8 mouse cellular contexts compared by ENCODE assay signal in the genomic region with DNA sequence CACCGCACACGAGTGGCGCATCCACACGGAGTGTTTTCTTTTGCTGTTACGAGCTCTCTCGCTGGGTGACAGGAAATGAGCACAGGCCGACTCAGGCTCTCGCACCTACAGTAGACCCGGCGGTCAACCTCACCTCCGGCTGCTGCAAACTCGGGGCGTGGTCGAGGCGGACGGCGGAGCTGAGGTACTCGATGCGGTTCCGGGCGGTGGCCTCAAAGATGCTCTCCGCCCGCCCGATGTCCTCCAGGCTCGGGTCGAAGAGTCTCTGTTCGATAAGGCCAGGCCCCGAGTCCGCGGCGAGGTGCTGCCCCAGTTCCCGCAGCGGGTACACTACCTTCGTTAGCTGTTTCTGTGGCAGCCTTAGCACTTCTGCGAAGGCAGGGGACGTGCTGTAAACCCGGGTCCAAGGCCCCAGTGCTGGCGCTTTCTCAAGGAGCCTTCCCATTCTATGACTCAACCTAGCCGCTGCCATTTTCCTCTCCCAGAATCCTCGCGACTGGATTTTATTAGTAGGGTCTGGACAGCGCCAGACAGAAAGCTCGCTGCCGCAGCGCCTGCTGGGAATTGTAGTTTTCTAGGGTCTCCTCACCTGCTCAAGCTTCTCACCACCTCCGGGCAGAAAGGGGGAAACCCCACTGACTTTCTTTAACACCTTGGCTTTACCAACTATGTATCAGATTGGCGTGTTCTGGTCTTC. TPM values are rescaled to one million over a fixed set of nuclear protein-coding genes. Genes with fewer than 3 reads are reported as not detected.
DNase-seq lines count a peak whose midpoint lies in the region; ATAC-seq and TF ChIP-seq lines count a peak whose summit lies in the region.

A gene (minus strand): TSS at position 498 of the 697 bp plus-strand sequence.

- peak; percentile 50 for DNase-seq in WW6 (ENCODE audit: low read depth, low spot score)
- DNase-seq in cerebellum, postnatal 4 days (ENCODE audit: low spot score in 2 of 2), result peak; percentile 55 to 81
- DNase-seq in gastrocnemius, adult 2 months, result peak; percentile 88
- DNase-seq in hindbrain, postnatal 0 days (ENCODE audit: low spot score), result peak; percentile 95
- peak; percentile 85 to 88 for DNase-seq in left cerebral cortex, adult 2 months (ENCODE audit: extremely low spot score in 1 of 2, low spot score in 2 of 2)
- peak; percentile 89 to 93 for DNase-seq in right cerebral cortex, adult 2 months (ENCODE audit: low spot score in 2 of 2)
- DNase-seq in urinary bladder, postnatal 14 days (ENCODE audit: low spot score), result peak; percentile 88

- peak within 1 kb of the TSS; percentile 93 for H3K9ac ChIP-seq in hindbrain, postnatal 0 days (replicated peaks; ENCODE audit: low read length)

- intact Hi-C loops in gastrocnemius, adult 2 months (cut with DNase I), result loop anchor here (10.0 kb wide), 1 partner anchor 409 kb away; a partner anchor contains a TSS
- intact Hi-C loops in left cerebral cortex, adult 2 months (cut with DNase I), result loop anchor here (1.0 kb wide), 1 partner anchor 22 kb away; a partner anchor contains a TSS

- 0 out of 2 replicates have a peak, but pooled peaks have one; percentile 0 for TF ChIP-seq CTCF in gastrocnemius, adult 2 months (IDR thresholded peaks at IDR 0.05)
- TF ChIP-seq CTCF in hindbrain, postnatal 0 days (IDR thresholded peaks at IDR 0.05; ENCODE audit: low read depth), result 0 out of 2 replicates have a peak, but pooled peaks have one; percentile 9
- TF ChIP-seq CTCF in left cerebral cortex, adult 2 months (IDR thresholded peaks at IDR 0.05), result no peak

- WGBS in hindbrain, postnatal 0 days, result under 1% methylated on average over 47 of the region's 47 CpGs

- peak within 1 kb of the TSS; percentile 97 for H3K27ac ChIP-seq in gastrocnemius, adult 2 months
- peak within 1 kb of the TSS; percentile 97 for H3K27ac ChIP-seq in hindbrain, postnatal 0 days
- H3K27ac ChIP-seq in left cerebral cortex, adult 2 months, result peak within 1 kb of the TSS; percentile 99

- H3K27me3 ChIP-seq in hindbrain, postnatal 0 days (ENCODE audit: insufficient read depth, low read length), result no peaks in the 10 kb centered on the region

- peak; percentile 96 for ATAC-seq in hindbrain, postnatal 0 days
- ATAC-seq in megakaryocyte, adult 5-6 weeks (ENCODE audit: poor library complexity, severe bottlenecking), result peak; percentile 92

- H3K36me3 ChIP-seq in hindbrain, postnatal 0 days (ENCODE audit: insufficient read depth, low read length), result peaks cover 7% of the 10 kb centered on the region; the same call in 1 of the 2 replicates

- no peaks in the 10 kb centered on the region for H3K9me3 ChIP-seq in hindbrain, postnatal 0 days (ENCODE audit: low read length)

- peaks cover 13% of the 10 kb centered on the region for H3K4me1 ChIP-seq in hindbrain, postnatal 0 days (ENCODE audit: insufficient read depth, low read length)

- peak within 1 kb of the TSS; percentile 82 for H3K4me3 ChIP-seq in gastrocnemius, adult 2 months
- peak within 1 kb of the TSS; percentile 83 for H3K4me3 ChIP-seq in hindbrain, postnatal 0 days (ENCODE audit: low read length)
- peak within 1 kb of the TSS; percentile 81 for H3K4me3 ChIP-seq in left cerebral cortex, adult 2 months

- peak within 1 kb of the TSS; percentile 79 for H3K4me2 ChIP-seq in hindbrain, postnatal 0 days (ENCODE audit: low read depth, low read length)

RNA-seq across cellular contexts. Expression of the gene that starts here (rescaled TPM):
- 10 to 100 TPM in 1 of 2 experiments, 1 to 10 TPM in 1; 8.3 to 10.5 TPM for total RNA-seq in gastrocnemius, adult 2 months (2021)
- total RNA-seq in hindbrain, postnatal 0 days (2014; rRNA removed), result 22.4 and 22.9 TPM in 2 replicates
- polyA plus RNA-seq in hindbrain, postnatal 0 days (2015; fragmentation: Nextera tagmentation; extraction: Ambion mirVana), result 32.2 and 33.5 TPM in 2 replicates
- 10 to 100 TPM; 24.4 to 25.7 TPM for total RNA-seq in left cerebral cortex, adult 2 months (2021)
- total RNA-seq in megakaryocyte, adult 5-6 weeks (2015), result 5.8 and 17.2 TPM in 2 replicates
- 11.1 and 13.2 TPM in 2 replicates for total RNA-seq in megakaryocyte, adult 5-6 weeks (2017)

Comparison
In these comparisons a context has a peak if more than half of its experiments do, and no peak if none do; other contexts are left out.
1. Peak in every context shown above with its lines: DNase-seq, ATAC-seq, H3K4me3 ChIP-seq and H3K27ac ChIP-seq.